Mouse (Mus musculus): ENCODE results near the gene Gabra5.

GRCm38 (mm10) chr7:57421044-57421443 is 88.8 kb downstream of the Gabra5 start:
- TF ChIP-seq CTCF (IDR thresholded peaks at IDR 0.05; ENCODE audit: low read depth, low read length), result no peak
- no peak for TF ChIP-seq TAL1 (conservative IDR thresholded peaks at IDR 0.05; ENCODE audit: low read depth, low read length)
- TF ChIP-seq POLR2AphosphoS5 (IDR thresholded peaks at IDR 0.05; ENCODE audit: insufficient replicate concordance, low read depth, low read length), result no peak
- TF ChIP-seq GATA2 (IDR thresholded peaks at IDR 0.05; ENCODE audit: borderline replicate concordance, low read depth, low read length), result no peak

All from G1E (cell line).